Mouse (Mus musculus): ENCODE results near the gene Amigo2. TPM values are rescaled to one million over a fixed set of nuclear protein-coding genes. Genes with fewer than 3 reads are reported as not detected.

Gene Amigo2
- polyA plus RNA-seq, 1 experiment from 2014 or later: 4.9 TPM

- 90% methylated on average over 17 of the region's 17 CpGs for WGBS
- no peak overlapping the region for H3K27ac ChIP-seq (ENCODE audit: low read depth, low read length)
- no peak overlapping the region for H3K4me2 ChIP-seq (ENCODE audit: low read depth)
- no peaks in the 10 kb centered on the region for H3K36me3 ChIP-seq (ENCODE audit: control insufficient read depth, insufficient read depth, low read length)
- no peaks in the 10 kb centered on the region for H3K9me3 ChIP-seq (ENCODE audit: control insufficient read depth, low read length)
- DNase-seq (ENCODE audit: low spot score): no peak
- H3K4me3 ChIP-seq (ENCODE audit: low read depth, low read length): no peak overlapping the region
- H3K9ac ChIP-seq (ENCODE audit: low read length): no peak overlapping the region
- no peaks in the 10 kb centered on the region for H3K4me1 ChIP-seq (ENCODE audit: control insufficient read depth, insufficient read depth, low read length)
- H3K27me3 ChIP-seq (ENCODE audit: control insufficient read depth, insufficient read depth, low read length): no peaks in the 10 kb centered on the region
- ATAC-seq (ENCODE audit: insufficient read depth, low FRiP score, low TSS enrichment): no peak
Measured at GRCm38 (mm10) chr15:97258483-97259230, 11.6 kb upstream of the Amigo2 start.

- Histone ChIP-seq H3K27me3 (ENCODE audit: control insufficient read depth, insufficient read depth, low read length) (no peaks in the 10 kb centered on the region), H3K36me3 (ENCODE audit: control insufficient read depth, insufficient read depth, low read length) (no peaks in the 10 kb centered on the region), H3K4me3 (ENCODE audit: low read depth, low read length) (no peak overlapping the region), H3K9me3 (ENCODE audit: control insufficient read depth, low read length) (no peaks in the 10 kb centered on the region), H3K4me2 (ENCODE audit: low read depth) (no peak overlapping the region), H3K4me1 (ENCODE audit: control insufficient read depth, insufficient read depth, low read length) (no peaks in the 10 kb centered on the region), H3K27ac (ENCODE audit: low read depth, low read length) (no peak overlapping the region), H3K9ac (ENCODE audit: low read length) (no peak overlapping the region)
- WGBS: 90% methylated on average over 8 of the region's 8 CpGs
- ATAC-seq (ENCODE audit: insufficient read depth, low FRiP score, low TSS enrichment): no peak
- DNase-seq (ENCODE audit: low spot score): no peak
Measured at GRCm38 (mm10) chr15:97257206-97257775, 10.2 kb upstream of the Amigo2 start.

GRCm38 (mm10) chr15:97256411-97256810 is 9.3 kb upstream of the Amigo2 start:
- no peak for ATAC-seq (ENCODE audit: insufficient read depth, low FRiP score, low TSS enrichment)
- Histone ChIP-seq H3K27me3 (ENCODE audit: control insufficient read depth, insufficient read depth, low read length) (no peaks in the 10 kb centered on the region), H3K4me1 (ENCODE audit: control insufficient read depth, insufficient read depth, low read length) (no peaks in the 10 kb centered on the region), H3K9me3 (ENCODE audit: control insufficient read depth, low read length) (no peaks in the 10 kb centered on the region), H3K9ac (ENCODE audit: low read length) (no peak overlapping the region), H3K36me3 (ENCODE audit: control insufficient read depth, insufficient read depth, low read length) (no peaks in the 10 kb centered on the region), H3K4me3 (ENCODE audit: low read depth, low read length) (no peak overlapping the region), H3K27ac (ENCODE audit: low read depth, low read length) (no peak overlapping the region), H3K4me2 (ENCODE audit: low read depth) (no peak overlapping the region)
- 94% methylated on average over 11 of the region's 11 CpGs for WGBS
- no peak for DNase-seq (ENCODE audit: low spot score)

GRCm38 (mm10) chr15:97255800-97256199 is 8.7 kb upstream of the Amigo2 start:
- Histone ChIP-seq H3K9me3 (ENCODE audit: control insufficient read depth, low read length) (no peaks in the 10 kb centered on the region), H3K27me3 (ENCODE audit: control insufficient read depth, insufficient read depth, low read length) (no peaks in the 10 kb centered on the region), H3K4me3 (ENCODE audit: low read depth, low read length) (no peak overlapping the region), H3K4me1 (ENCODE audit: control insufficient read depth, insufficient read depth, low read length) (no peaks in the 10 kb centered on the region), H3K4me2 (ENCODE audit: low read depth) (no peak overlapping the region), H3K36me3 (ENCODE audit: control insufficient read depth, insufficient read depth, low read length) (no peaks in the 10 kb centered on the region), H3K9ac (ENCODE audit: low read length) (no peak overlapping the region), H3K27ac (ENCODE audit: low read depth, low read length) (no peak overlapping the region)
- ATAC-seq (ENCODE audit: insufficient read depth, low FRiP score, low TSS enrichment) (no peak), DNase-seq (ENCODE audit: low spot score) (no peak)
- 92% methylated on average over 3 of the region's 3 CpGs for WGBS

GRCm38 (mm10) chr15:97254375-97254774 is 7.3 kb upstream of the Amigo2 start:
- H3K4me1 ChIP-seq (ENCODE audit: control insufficient read depth, insufficient read depth, low read length): no peaks in the 10 kb centered on the region
- DNase-seq (ENCODE audit: low spot score) (no peak), ATAC-seq (ENCODE audit: insufficient read depth, low FRiP score, low TSS enrichment) (no peak)
- H3K36me3 ChIP-seq (ENCODE audit: control insufficient read depth, insufficient read depth, low read length): no peaks in the 10 kb centered on the region
- no peak overlapping the region for H3K27ac ChIP-seq (ENCODE audit: low read depth, low read length)
- no peak overlapping the region for H3K4me2 ChIP-seq (ENCODE audit: low read depth)
- H3K27me3 ChIP-seq (ENCODE audit: control insufficient read depth, insufficient read depth, low read length): no peaks in the 10 kb centered on the region
- no peaks in the 10 kb centered on the region for H3K9me3 ChIP-seq (ENCODE audit: control insufficient read depth, low read length)
- H3K4me3 ChIP-seq (ENCODE audit: low read depth, low read length): no peak overlapping the region
- 96% methylated on average over 4 of the region's 4 CpGs for WGBS
- no peak overlapping the region for H3K9ac ChIP-seq (ENCODE audit: low read length)

- no peak overlapping the region for H3K4me3 ChIP-seq (ENCODE audit: low read depth, low read length)
- H3K9ac ChIP-seq (ENCODE audit: low read length): no peak overlapping the region
- no peaks in the 10 kb centered on the region for H3K27me3 ChIP-seq (ENCODE audit: control insufficient read depth, insufficient read depth, low read length)
- no peaks in the 10 kb centered on the region for H3K36me3 ChIP-seq (ENCODE audit: control insufficient read depth, insufficient read depth, low read length)
- H3K27ac ChIP-seq (ENCODE audit: low read depth, low read length): no peak overlapping the region
- no peak overlapping the region for H3K4me2 ChIP-seq (ENCODE audit: low read depth)
- no peak for DNase-seq (ENCODE audit: low spot score)
- H3K4me1 ChIP-seq (ENCODE audit: control insufficient read depth, insufficient read depth, low read length): 0 out of 2 replicates have a peak, but pooled peaks cover 5% of the 10 kb centered on the region
- no peak for ATAC-seq (ENCODE audit: insufficient read depth, low FRiP score, low TSS enrichment)
- H3K9me3 ChIP-seq (ENCODE audit: control insufficient read depth, low read length): no peaks in the 10 kb centered on the region
- WGBS: 75% methylated on average over 8 of the region's 8 CpGs
Measured at GRCm38 (mm10) chr15:97252493-97253034, 5.5 kb upstream of the Amigo2 start.

- Histone ChIP-seq H3K27me3 (ENCODE audit: control insufficient read depth, insufficient read depth, low read length) (peaks cover 6% of the 10 kb centered on the region; the same call in 1 of the 2 replicates), H3K4me3 (ENCODE audit: low read depth, low read length) (no peak overlapping the region), H3K4me1 (ENCODE audit: control insufficient read depth, insufficient read depth, low read length) (0 out of 2 replicates have a peak, but pooled peaks cover 5% of the 10 kb centered on the region), H3K4me2 (ENCODE audit: low read depth) (no peak overlapping the region), H3K9ac (ENCODE audit: low read length) (no peak overlapping the region), H3K9me3 (ENCODE audit: control insufficient read depth, low read length) (no peaks in the 10 kb centered on the region), H3K36me3 (ENCODE audit: control insufficient read depth, insufficient read depth, low read length) (no peaks in the 10 kb centered on the region), H3K27ac (ENCODE audit: low read depth, low read length) (no peak overlapping the region)
- 92% methylated on average over 10 of the region's 10 CpGs for WGBS
- no peak for DNase-seq (ENCODE audit: low spot score)
- ATAC-seq (ENCODE audit: insufficient read depth, low FRiP score, low TSS enrichment): no peak
Measured at GRCm38 (mm10) chr15:97249322-97249721, 2.2 kb upstream of the Amigo2 start.

GRCm38 (mm10) chr15:97248296-97248695 is 1.2 kb upstream of the Amigo2 start:
- Histone ChIP-seq H3K27ac (ENCODE audit: low read depth, low read length) (no peak overlapping the region), H3K4me3 (ENCODE audit: low read depth, low read length) (no peak overlapping the region; the same call in 1 of the 2 replicates), H3K9ac (ENCODE audit: low read length) (no peak overlapping the region), H3K4me1 (ENCODE audit: control insufficient read depth, insufficient read depth, low read length) (0 out of 2 replicates have a peak, but pooled peaks cover 5% of the 10 kb centered on the region), H3K9me3 (ENCODE audit: control insufficient read depth, low read length) (no peaks in the 10 kb centered on the region), H3K36me3 (ENCODE audit: control insufficient read depth, insufficient read depth, low read length) (no peaks in the 10 kb centered on the region), H3K27me3 (ENCODE audit: control insufficient read depth, insufficient read depth, low read length) (peaks cover 6% of the 10 kb centered on the region; the same call in 1 of the 2 replicates), H3K4me2 (ENCODE audit: low read depth) (peak overlapping the region; percentile 87)
- WGBS: 63% methylated on average over 8 of the region's 8 CpGs
- ATAC-seq (ENCODE audit: insufficient read depth, low FRiP score, low TSS enrichment) (no peak), DNase-seq (ENCODE audit: low spot score) (no peak)

Measured in neural tube, embryonic 11.5 days (tissue).